Mouse (Mus musculus) intestine, embryonic 16.5 days (tissue): ENCODE measurements at regions not wholly inside any gene's neighbourhood (a gene's known extent, or its start where the extent isn't known, plus 50 kb on each side); places are given as distances from the start of the nearest gene placed in this dataset.

Source experiments
- ATAC-seq: fragments of 200-750 bp; cut with Nextera tagmentation; 2 replicates; pipeline ENCODE4 v1.8.0; 2017; ENCODE audit warnings: moderate TSS enrichment, moderate library complexity
- H3K27ac ChIP-seq: fragments of 300-500 bp; sonication (generic); 2 replicates; pipeline ENCODE4 v1.5.1; 2014; ENCODE audit warnings: mild to moderate bottlenecking, low read length
- H3K27me3 ChIP-seq: fragments of 300-500 bp; sonication (generic); replicated peaks from 2 replicates; pipeline ENCODE4 v1.6.1; 2014; ENCODE audit warnings: low read length, control low read depth, mixed read lengths; ENCODE audit not compliant: control insufficient read depth, insufficient read depth
- H3K36me3 ChIP-seq: fragments of 300-500 bp; sonication (generic); 2 replicates; pipeline ENCODE4 v1.6.1; 2014; ENCODE audit warnings: low read length, control low read depth; ENCODE audit not compliant: control insufficient read depth, insufficient read depth
- H3K4me1 ChIP-seq: fragments of 300-500 bp; sonication (generic); 2 replicates; pipeline ENCODE4 v1.6.1; 2014; ENCODE audit warnings: low read length, control low read depth, mixed read lengths; ENCODE audit not compliant: control insufficient read depth, insufficient read depth
- H3K4me2 ChIP-seq: fragments of 300-500 bp; sonication (generic); 2 replicates; pipeline ENCODE4 v1.6.1; 2014; ENCODE audit warnings: low read depth, low read length, control low read depth
- H3K4me3 ChIP-seq: fragments of 300-500 bp; sonication (generic); 2 replicates; pipeline ENCODE4 v1.5.1; 2014; ENCODE audit warnings: mild to moderate bottlenecking, low read length
- H3K9ac ChIP-seq: fragments of 300-500 bp; sonication (generic); 2 replicates; pipeline ENCODE4 v1.6.1; 2014; ENCODE audit warnings: low read depth, low read length
- H3K9me3 ChIP-seq: fragments of 300-500 bp; sonication (generic); 2 replicates; pipeline ENCODE4 v1.6.1; 2016; ENCODE audit warnings: low read length, control low read depth; ENCODE audit not compliant: control insufficient read depth
- WGBS: fragments of 180-500 bp; shearing (Covaris S2); extraction: QIAGEN DNeasy Blood & Tissue Kit; methylation state at CpG from one replicate; pipeline ENCODE4 v1.1.7; 2014; 5-methylcytosine and 5-hydroxymethylcytosine counted together

DNA sequence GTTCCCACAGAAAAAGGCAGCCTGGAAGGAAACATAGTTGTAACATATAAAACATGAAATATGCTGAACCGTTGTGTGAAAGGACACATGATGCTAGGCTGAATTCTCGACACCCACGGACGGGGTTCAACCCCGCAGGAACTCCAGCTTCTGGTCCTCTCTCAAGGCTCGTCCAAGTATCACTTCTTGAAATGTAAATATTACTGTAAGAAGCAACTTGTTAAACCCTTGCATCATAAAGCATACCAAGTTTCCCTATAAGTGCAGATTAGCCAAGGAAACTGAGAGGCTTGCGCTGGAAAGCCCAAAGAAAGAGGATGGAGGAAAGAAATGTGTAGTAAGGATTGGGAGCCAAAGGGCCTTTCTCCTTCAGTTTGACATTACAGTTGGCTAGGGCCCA is 104.4 kb upstream of the Cwc22 start:
- Histone ChIP-seq H3K4me2 (no peak overlapping the region), H3K27me3 (no peaks in the 10 kb centered on the region), H3K36me3 (no peaks in the 10 kb centered on the region), H3K4me3 (no peak overlapping the region), H3K27ac (no peak overlapping the region), H3K4me1 (peaks cover 9% of the 10 kb centered on the region), H3K9ac (no peak overlapping the region), H3K9me3 (no peaks in the 10 kb centered on the region)
- no peak for ATAC-seq
- WGBS: 72% methylated on average over 7 of the region's 7 CpGs

GRCm38 (mm10) chr2:78049248-78049874 is 103.2 kb upstream of the Cwc22 start:
- Histone ChIP-seq H3K9ac (no peak overlapping the region), H3K4me2 (peak overlapping the region; percentile 39), H3K9me3 (no peaks in the 10 kb centered on the region), H3K27me3 (no peaks in the 10 kb centered on the region), H3K4me3 (peak overlapping the region; percentile 21), H3K4me1 (peaks cover 9% of the 10 kb centered on the region), H3K27ac (no peak overlapping the region), H3K36me3 (no peaks in the 10 kb centered on the region)
- peak; percentile 97 for ATAC-seq
- 15% methylated on average over 8 of the region's 8 CpGs for WGBS

GRCm38 (mm10) chr2:78048706-78049055 is 102.5 kb upstream of the Cwc22 start:
- Histone ChIP-seq H3K4me1 (peaks cover 9% of the 10 kb centered on the region), H3K27me3 (no peaks in the 10 kb centered on the region), H3K4me3 (peak overlapping the region; percentile 21), H3K4me2 (peak overlapping the region; percentile 39), H3K36me3 (no peaks in the 10 kb centered on the region), H3K9ac (no peak overlapping the region), H3K27ac (no peak overlapping the region), H3K9me3 (no peaks in the 10 kb centered on the region)
- WGBS: 48% methylated on average over 6 of the region's 6 CpGs
- peak; percentile 24; the same call in 1 of the 2 replicates for ATAC-seq

- Histone ChIP-seq H3K9me3 (no peaks in the 10 kb centered on the region), H3K4me1 (peaks cover 9% of the 10 kb centered on the region), H3K27me3 (no peaks in the 10 kb centered on the region), H3K9ac (no peak overlapping the region), H3K4me3 (no peak overlapping the region), H3K27ac (no peak overlapping the region), H3K4me2 (peak overlapping the region; percentile 39), H3K36me3 (no peaks in the 10 kb centered on the region)
- ATAC-seq: peak; percentile 37
- WGBS: 41% methylated on average over 11 of the region's 11 CpGs
These were observed 102.0 kb upstream of the Cwc22 start for GRCm38 (mm10) chr2:78048030-78048705.

- 61% methylated on average over 2 of the region's 2 CpGs for WGBS
- Histone ChIP-seq H3K4me1 (no peaks in the 10 kb centered on the region), H3K4me3 (no peak overlapping the region), H3K9ac (no peak overlapping the region), H3K27me3 (no peaks in the 10 kb centered on the region), H3K4me2 (no peak overlapping the region), H3K9me3 (no peaks in the 10 kb centered on the region), H3K27ac (no peak overlapping the region), H3K36me3 (no peaks in the 10 kb centered on the region)
- no peak for ATAC-seq
These were observed 81.1 kb upstream of the Cwc22 start for GRCm38 (mm10) chr2:78027319-78027718.

GRCm38 (mm10) chr2:78026808-78027207 is 80.6 kb upstream of the Cwc22 start:
- Histone ChIP-seq H3K4me1 (no peaks in the 10 kb centered on the region), H3K27ac (no peak overlapping the region), H3K9ac (no peak overlapping the region), H3K27me3 (no peaks in the 10 kb centered on the region), H3K9me3 (no peaks in the 10 kb centered on the region), H3K4me2 (no peak overlapping the region), H3K36me3 (no peaks in the 10 kb centered on the region), H3K4me3 (no peak overlapping the region)
- WGBS: 43% methylated on average over 6 of the region's 6 CpGs
- no peak for ATAC-seq

DNA sequence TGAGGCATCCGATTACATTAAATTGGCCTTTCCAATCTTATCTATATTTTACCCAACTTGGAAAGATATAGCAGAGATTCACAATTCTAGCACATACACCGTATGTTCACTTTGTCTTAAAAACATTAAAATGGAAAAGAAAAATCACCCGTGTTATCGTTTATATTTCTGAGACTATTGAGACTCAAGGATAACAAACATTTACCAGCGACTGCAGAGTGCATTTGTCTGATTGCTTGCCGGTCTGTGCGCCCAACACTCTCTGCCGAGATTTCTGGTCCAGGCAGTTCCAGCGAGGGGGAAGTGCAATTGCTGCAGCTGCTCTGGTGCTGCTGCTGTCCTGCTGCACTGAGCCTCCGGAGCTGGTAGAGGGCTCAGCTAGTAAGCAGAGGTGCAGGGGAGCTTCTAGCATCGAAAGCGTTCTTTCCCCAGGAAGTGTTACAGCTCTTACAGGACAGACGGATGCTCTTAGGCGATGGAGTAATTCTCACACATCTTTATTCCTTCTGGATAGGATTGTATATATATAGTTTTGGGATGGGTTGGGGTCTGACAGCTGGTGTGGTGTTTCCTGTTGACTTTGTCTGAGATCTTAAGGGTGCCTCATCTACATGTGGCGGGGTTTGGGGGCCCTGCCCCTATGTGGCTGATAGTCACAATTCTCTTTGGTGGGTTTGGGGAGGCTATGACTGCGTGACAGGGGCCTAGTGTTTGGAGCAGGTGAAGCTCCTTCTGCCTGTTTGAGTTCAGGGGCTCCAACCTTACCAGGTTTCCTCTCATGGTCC is 79.7 kb upstream of the Cwc22 start:
- Histone ChIP-seq H3K27ac (no peak overlapping the region), H3K4me2 (no peak overlapping the region), H3K9ac (no peak overlapping the region), H3K9me3 (no peaks in the 10 kb centered on the region), H3K27me3 (no peaks in the 10 kb centered on the region), H3K36me3 (no peaks in the 10 kb centered on the region), H3K4me3 (no peak overlapping the region), H3K4me1 (no peaks in the 10 kb centered on the region)
- ATAC-seq: no peak
- 54% methylated on average over 16 of the region's 16 CpGs for WGBS

- ATAC-seq: no peak
These were observed 78.9 kb upstream of the Cwc22 start for GRCm38 (mm10) chr2:78024981-78025565.

DNA sequence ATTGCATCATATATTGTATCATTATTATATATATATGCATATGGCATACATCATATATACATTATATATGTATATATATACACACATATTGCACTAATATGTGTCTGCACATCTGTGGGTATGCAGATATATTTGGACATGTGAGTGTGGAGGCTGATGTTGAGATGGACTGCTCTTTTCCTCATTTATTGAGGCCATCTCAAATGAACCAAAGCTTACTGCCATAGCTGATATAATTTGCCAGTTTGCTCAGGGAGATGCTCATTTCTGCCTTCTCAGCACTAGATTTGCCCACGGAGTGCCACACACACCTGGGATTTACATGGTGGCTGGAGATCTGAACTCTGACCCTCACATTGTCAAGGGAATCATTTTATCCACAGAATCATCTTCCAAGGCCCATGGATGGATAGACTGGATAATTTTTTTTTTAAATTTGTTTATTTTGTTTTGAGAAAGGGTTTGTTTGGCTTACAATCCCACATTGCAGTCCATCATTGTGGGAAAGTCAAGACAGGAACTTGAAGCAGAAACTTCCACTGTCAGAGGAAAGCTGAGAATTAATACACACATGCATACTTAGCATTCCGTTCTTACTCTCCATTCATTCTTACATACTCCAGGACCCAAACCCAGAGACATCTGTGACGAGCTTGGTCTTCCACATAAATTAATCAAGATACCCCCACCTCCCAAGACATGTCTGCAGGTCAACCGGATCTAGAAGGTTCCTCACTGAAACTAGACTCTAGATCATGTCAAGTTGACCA is 77.9 kb upstream of the Cwc22 start:
- Histone ChIP-seq H3K36me3 (no peaks in the 10 kb centered on the region), H3K27me3 (no peaks in the 10 kb centered on the region), H3K9ac (no peak overlapping the region), H3K4me3 (no peak overlapping the region), H3K9me3 (no peaks in the 10 kb centered on the region), H3K27ac (no peak overlapping the region), H3K4me1 (no peaks in the 10 kb centered on the region), H3K4me2 (no peak overlapping the region)
- 56% methylated on average over 4 of the region's 4 CpGs for WGBS
- no peak for ATAC-seq

More at GRCm38 (mm10) chr2:78024981-78025565, 78.9 kb upstream of the Cwc22 start:
- no peaks in the 10 kb centered on the region for H3K9me3 ChIP-seq
- no peak overlapping the region for H3K9ac ChIP-seq
- no peaks in the 10 kb centered on the region for H3K27me3 ChIP-seq
- H3K27ac ChIP-seq: no peak overlapping the region
- H3K36me3 ChIP-seq: no peaks in the 10 kb centered on the region
- H3K4me3 ChIP-seq: no peak overlapping the region
- no peak overlapping the region for H3K4me2 ChIP-seq
- H3K4me1 ChIP-seq: no peaks in the 10 kb centered on the region
- WGBS: 73% methylated on average over 1 of the region's 1 CpGs
